Mouse (Mus musculus): ENCODE data around the gene Cryaa.

DNA sequence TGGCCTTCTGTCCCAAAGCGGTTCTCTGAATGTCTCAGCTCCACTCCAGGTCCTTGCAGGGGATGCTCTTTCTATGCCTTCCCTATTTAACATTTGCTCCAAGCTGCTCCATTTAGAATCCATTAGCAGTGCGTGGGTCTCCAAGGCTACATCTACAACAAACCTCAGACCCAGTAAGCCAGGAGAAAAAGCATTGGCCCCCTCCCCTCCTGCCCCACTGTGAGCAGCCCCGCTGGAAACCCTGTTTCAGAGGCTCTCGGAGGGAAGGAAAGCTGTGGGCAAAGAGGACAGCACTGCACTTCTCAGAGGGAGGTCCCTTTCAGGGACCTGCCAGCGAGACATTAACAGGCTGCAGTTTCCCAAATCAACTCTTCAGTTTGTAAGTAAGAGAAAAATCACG is 47.8 kb downstream of the Cryaa start:
- TF ChIP-seq CTCF (IDR thresholded peaks at IDR 0.05; ENCODE audit: low read depth, low read length), result no peak
- TF ChIP-seq POLR2A (IDR thresholded peaks at IDR 0.05; ENCODE audit: borderline replicate concordance, low read depth, low read length), result no peak

Data from bone marrow macrophage, adult 2 months (primary cell).